Mouse (Mus musculus): ENCODE measurements at regions not wholly inside any gene's neighbourhood (a gene's known extent, or its start where the extent isn't known, plus 50 kb on each side); places are given as distances from the start of the nearest gene placed in this dataset.

DNA sequence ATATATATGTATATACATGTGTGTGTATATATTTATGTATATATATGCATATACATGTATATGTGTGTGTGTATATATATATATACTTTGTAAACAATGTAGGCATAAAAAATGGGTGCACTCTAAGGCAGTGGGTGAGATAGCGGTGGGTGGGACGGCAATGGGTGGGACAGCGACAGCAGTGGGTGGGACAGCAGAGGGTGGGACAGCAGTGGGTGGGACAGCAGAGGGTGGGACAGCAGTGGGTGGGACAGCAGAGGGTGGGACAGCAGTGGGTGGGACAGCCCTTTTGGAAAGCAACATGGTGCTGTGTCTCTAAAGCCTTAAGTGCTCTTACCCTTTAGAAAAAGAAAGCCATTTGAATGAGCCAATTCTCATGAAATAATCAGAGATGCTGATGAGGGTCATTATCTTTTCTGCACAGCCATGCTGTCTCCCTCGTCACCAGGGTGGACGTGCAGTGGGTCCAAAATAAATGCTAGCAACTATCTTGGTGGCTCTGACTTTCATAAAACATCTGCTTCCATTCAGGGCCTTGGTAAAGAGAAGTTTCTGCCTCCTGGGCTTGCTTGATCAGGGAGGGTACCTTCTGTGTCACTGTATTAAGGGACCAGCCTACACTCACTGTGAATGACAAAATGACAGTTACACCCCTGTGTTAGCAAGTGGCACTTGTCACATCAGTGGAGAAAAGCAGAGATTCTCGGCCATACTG, 119.3 kb upstream of the Slc44a1 start:
- DNase-seq (ENCODE audit: low spot score in 2 of 2) = no peak

DNA sequence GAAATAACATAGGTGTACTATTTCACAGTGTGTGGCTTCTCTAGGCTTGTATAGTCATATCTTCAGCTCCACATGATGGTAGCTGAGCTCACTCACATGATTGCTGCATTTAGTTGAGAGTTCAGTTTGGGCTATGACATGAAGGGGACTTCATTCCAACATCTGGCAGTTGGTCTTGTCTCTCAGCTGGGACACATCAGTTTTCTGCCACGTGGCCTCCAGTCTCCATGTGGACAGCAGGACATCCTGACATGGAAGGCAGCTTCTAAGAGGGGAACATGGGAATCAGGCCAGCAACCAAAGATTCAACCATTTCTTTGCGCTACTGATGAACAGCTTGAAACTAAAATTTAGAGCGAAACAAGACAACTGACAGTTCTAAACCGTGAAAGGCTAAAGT, 121.2 kb upstream of the Slc44a1 start:
- DNase-seq (ENCODE audit: low spot score in 2 of 2) = no peak

DNA sequence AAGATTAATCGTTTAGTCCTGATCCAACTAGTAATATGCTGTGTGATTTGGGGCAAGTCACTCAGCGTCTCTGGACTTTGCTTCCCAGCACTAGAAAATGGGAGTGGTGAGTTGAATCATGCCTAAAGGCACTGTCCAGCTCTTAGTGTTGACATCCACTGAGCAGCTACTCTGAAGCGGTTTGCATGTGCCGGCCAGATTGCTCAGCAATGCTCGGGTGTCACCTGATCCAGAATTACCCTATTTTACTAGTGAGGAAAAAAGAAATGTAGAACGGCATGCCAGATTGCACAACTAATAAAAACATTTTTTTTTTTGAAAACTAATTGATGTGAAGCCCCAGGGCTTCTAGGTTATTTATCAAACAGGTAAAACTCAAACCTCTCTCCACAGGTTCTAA, 122.0 kb upstream of the Slc44a1 start:
- no peak for DNase-seq (ENCODE audit: low spot score in 2 of 2)

DNA sequence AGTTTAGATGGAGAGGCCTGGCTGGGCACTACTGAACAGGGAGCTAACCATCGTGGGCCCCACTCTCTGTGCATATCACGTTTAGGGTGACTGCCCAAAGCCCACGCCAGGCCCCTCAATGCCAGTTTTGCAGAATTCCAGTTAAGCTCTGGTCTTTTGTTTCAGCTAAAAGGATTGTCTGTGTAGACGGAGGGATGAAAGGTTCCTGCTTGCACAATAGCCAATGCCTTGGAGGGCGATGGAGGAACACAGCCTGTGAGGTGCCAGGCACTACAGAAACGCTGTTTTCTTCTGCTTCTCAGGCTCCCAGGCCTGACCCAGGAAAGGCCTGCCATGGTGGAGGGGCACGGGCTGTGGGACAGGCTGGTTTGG, 122.8 kb upstream of the Slc44a1 start:
- no peak for DNase-seq (ENCODE audit: low spot score in 2 of 2)

DNA sequence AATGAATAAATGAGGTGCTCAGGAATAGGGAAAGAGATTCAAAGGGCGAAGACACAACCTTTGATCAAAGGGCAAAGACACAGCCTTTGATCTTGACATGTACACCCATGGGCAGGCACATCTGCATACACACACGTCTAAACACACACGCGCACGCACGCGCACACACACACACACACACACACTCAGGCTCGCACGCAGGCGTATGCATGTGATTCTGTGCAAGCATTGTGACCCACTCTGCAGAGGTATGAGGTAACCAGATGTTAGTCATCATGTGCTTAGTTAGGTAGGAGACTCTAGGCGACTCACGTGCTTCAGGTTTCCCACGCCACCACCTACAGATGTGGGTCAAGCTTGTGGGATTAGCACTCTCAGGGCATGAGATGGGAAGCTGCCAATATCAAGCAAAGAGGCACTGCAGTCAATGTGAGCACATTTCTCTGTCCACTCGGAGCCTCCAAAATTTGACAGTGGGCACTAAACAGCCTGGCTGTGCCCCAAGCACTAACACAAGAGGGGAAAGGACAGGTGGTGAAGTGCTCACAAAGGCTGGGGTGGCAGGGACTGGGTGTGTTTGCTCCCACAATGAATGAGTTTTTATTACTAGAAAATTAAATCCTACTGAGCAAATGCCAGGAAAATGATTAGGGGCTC, 123.3 kb upstream of the Slc44a1 start:
- no peak for DNase-seq (ENCODE audit: low spot score in 2 of 2)

DNA sequence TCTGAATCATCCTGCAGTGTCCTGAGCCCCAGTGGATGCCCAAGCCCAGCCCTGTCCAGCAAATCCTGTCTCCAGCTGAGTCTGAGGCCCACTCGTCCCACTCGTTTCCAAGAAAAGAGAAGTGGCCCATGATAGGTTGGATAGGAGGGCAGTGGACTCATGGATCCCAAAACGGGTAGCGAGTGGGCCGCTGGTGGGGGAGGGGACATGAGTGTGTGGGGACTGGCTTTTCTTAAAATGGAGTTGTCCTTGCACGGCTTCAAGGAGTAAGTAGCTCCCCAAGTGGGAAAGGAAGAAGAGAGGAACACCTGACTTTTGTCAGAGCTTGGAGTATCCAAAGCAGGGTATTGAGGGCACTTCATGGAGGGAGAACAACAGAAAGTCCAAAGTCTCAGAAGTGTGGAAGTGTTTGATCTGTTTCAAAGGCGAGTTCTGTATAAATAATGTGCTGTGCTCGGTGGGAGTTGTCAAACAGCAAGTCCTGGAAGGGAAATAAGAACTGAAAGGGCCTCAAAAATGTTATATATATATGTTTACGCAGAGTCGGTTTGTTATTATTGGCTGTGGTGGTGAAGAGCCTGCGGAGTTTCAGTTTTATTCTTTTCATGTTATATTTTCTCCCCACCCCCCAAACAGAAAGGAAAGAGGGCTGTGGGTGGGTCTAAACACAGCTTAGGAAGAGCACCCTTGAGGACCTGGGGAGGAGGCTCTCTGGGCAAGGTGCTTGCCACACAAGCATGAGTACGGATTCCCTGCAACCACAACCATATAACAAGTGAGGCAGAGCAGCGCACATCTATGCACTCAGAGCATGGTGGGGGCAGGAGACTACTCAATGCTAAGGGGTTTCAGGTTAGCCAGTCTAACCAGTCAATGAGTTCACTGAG, 124.1 kb upstream of the Slc44a1 start:
- DNase-seq (ENCODE audit: low spot score in 2 of 2) = no peak

DNA sequence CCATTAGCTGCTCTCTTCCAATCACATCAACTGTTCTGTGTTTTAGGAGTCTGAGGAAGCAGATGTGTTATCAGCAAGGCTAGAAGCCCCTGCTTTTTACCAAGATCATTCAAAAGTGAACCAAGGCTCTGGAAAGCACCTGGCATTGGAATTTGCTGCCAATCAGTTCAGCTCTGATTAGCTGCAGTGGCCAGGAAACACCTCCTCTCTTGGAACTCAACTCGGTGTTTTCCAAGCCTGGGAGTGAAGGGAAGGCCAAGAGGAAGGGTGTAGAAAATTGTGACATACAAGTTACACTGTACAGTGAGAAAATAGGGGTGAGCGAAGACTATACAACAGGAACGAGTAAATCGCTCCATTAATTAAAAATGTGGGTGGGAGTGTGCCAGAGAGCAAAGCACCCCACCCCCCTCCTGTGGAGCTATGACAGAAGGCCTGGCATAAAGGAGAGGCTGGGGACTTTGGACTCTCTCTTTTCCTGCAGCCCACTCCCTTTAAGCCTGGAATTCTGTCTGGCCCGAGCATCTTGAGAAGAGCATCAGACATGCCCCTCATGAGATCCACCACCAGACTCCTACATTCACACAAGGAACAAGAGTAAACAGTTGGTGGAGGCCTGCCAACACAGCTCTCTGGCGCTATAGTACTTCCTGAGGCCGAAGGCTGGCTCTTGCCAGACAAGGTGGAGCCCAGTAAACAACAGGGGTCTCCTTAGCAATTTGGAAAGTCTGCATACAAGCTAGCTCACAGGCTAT, 124.9 kb upstream of the Slc44a1 start:
- peak in 1 of 2 experiments; percentile 24 for DNase-seq (ENCODE audit: low spot score in 2 of 2)

DNA sequence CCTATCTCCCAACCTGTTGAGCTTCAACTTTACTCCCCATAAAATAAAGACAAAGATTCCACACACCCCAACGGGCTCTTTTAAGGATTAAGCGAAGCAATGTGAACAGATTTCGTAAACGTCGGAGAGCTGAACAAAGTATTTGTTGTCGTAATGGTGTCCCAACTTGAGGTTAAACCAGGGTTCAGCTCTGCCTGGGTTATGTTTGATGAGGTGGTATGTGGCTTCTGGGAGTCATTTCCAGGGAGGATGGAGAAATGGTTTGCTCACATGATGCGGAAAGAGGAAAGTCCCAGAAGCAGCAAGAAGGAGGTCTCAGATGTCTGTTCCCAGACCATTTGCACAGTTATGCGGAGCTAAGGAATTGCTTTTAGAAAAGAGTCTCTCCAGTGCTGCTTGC, 126.1 kb upstream of the Slc44a1 start:
- no peak for DNase-seq (ENCODE audit: low spot score in 2 of 2)

DNA sequence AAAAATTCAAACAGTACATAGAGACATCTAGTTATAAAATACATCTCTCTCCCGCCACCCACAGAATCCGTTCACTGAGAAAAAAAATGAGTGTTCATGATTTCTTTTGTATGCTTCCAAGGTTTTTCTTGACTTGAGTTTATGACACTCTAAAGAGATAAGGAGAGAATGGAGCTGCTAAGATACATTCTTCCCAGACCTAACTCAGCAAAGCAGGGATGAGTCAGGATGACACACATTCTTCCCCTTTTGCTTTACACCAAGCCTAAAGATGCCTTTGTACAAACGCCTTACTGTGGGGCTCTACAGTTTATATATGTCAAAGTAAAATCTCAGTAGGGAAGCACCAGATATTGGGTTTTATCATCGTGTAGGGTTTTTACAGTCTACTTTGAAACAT, 133.1 kb upstream of the Slc44a1 start:
- DNase-seq (ENCODE audit: low spot score in 2 of 2) = no peak

DNA sequence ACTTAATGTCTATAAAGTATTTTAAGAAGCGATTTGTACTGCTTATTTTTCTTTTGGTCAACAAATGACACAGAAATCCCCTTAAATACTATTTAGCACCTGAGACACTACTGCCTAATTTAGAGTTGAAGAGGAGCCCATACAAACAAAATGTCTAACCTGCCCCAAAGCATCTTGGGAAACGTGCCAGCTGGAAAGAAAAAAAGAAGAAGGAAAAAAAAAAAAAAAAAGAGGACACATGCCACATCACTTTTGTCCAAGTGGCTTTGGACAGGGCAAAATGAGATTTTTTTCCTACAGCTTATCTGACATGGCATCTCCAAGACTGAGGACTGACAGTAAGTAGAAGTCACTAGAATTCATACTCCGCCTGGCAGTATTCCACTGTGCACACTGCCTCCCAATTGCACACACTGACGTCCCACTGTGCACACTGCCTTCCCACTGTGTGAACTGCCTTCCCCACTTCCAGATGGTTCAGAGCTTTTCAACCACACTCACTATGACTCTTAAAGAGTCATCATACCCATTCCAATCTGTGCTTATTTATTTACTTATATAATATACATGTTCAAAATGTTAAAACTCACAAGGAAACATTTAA, 135.3 kb upstream of the Slc44a1 start:
- DNase-seq (ENCODE audit: low spot score in 2 of 2) = no peak

DNA sequence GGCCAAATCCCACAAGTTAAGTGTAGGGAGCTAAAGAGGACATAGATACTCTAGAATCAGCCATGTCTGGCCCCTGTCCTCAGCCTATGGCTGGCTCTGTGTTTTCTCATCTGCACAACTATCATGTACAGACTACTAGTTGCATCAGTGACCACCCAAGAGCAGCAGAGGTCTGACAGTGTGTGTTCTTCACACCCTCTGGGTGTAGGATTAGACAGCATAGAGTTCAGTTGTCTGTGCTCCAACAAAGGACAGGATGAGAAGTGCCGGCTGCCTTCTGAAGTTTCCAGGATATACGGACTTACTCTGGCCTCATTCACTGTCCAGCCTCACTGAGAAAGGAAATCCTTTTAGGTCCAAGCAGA, 135.9 kb upstream of the Slc44a1 start:
- no peak for DNase-seq (ENCODE audit: low spot score in 2 of 2)

DNA sequence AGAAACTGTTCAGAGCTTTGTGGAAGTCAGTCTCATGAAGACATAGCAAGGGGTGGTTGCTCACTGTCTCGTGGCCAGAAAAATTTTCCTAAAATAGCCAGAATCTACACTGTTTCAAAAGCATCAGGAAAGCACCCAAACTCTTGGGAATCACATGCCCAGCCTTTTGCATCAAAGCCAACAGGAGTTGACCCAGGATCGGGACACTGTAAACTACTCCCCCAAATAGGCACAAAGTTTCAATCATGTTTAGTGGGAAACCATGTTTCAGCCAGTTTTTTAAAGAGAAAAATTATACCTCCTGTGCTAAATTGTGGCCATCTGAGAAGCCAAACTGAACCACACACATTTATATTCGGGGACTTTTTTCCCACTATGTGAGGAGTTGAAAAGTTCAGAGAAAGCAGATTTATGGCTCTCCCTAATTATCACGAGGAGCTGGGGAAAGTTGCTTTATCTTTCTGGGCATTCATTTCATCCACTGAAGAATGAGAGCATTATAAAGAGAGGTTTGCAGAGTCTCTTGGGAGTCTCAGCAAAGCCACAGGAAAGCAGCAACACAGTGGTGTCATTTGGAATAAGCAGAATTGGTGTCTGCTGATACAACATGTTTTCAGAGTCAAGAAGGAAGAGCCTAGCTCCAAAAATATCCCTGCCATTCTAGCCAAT, 136.5 kb upstream of the Slc44a1 start:
- no peak for DNase-seq (ENCODE audit: low spot score in 2 of 2)

DNA sequence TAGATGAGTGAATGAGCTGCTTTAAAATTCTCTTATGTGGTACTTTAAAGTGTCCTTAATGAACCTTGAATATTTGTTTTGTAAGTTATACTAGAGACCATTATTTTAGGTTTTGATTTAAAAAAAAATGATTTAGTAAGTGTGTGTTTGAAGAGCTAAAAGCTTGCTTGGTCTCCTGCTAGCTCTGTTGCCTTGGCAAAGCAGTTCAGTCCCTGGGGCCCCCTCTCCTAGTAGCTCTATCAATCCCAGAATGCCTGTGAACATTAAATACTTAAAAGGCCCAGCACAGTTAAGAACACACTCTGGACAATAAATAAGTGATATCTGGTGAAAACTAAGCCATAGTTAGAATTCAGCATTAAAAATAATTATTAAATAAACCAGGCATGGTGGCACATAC, 138.3 kb upstream of the Abca1 start:
- DNase-seq (ENCODE audit: low spot score in 2 of 2) = no peak

DNA sequence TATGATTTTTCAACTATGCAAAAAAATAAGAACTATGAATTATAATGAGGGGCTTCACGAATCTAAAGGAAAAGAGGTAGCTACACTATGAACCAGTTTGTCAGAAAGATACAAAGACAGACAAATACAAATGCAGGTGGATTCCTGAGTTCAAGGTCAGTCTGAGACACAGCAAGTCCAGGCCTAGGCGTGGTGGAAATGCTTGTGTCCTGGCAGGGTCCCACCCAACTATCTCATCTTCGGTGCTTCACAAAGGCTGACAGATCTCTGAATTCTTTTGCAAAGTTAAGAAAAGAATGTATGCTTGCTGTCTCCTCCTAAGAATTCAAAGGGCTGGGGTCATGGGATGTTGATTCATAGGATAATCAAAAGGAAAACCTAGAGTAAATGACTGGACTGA, 132.9 kb upstream of the Abca1 start:
- DNase-seq (ENCODE audit: low spot score in 2 of 2) = no peak

DNA sequence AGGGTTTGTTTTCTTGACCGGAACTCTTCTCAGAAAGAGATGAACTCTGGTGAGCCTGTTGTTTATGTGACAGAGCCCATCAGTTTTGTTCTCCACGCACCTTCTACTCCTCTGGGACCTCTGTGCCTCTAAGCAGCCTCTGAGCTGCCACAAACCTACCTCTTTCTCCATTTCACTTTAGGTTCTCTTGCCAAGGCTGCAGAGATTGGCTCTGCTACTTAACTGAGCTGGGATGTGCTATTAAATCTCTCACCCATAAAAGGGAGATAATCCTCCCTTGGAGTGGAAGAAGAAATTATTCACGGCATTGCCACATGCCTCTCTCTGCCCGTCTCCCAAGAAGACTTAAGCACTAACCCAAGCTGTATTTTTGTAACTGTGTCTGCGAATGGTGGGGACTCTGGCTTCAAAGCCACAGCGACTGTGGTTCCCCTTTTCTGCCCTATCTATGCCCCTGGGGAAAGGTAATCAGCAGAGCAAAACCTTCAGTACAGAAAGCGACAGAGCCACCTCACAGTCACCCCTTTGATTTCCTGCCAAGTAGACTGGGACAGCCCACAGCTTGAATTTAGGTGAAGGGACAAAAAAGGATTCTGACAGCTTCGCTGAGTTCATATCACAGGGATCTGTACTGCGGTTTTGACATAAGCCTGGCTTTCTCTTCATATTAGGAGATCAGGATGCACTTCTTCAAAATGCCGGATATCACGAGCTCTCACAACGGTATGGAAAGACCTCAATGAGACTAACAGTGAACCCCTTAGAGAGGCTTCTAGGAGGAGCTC, 118.2 kb upstream of the Abca1 start:
- no peak for DNase-seq (ENCODE audit: low spot score in 2 of 2)

DNA sequence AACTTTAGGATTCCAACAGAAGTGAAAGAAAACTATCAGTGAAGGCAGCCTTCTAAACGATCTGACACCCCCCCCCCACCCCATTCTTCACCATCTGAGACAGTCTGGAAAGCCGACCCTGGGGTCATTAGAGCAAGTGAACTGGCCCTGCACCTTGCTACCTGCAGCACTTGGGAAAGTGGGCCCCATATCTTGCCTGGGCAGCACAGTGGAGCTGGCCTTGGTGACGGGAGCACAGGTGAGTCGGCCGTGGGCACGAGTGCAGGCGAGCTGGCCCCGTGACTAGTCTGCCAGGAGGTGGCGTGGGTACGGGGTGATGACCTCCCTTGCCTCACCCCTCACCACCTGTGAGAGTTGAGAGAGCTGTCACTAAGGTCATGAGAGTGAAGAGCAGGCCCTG, 110.7 kb upstream of the Abca1 start:
- DNase-seq (ENCODE audit: low spot score in 2 of 2) = no peak

DNA sequence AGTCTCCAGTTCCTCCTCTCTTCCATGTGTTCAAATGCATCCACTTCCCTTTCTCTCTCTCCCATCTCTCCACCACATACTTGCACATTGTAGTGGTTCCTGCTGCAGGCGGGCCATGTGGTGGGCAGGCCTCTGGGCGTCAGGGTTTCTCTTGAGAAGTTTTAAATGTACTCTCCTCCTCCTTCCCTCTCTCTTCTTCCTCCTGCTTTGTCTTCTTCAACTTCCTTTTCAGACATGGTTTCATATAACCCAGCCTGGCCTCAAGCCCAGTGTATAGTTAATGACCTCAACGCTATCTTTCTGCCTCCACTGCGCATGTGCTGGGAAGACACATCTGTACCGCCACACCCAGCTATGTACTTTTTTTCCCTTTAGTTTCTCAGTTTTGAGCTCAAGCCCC, 110.3 kb upstream of the Abca1 start:
- no peak for DNase-seq (ENCODE audit: low spot score in 2 of 2)

DNA sequence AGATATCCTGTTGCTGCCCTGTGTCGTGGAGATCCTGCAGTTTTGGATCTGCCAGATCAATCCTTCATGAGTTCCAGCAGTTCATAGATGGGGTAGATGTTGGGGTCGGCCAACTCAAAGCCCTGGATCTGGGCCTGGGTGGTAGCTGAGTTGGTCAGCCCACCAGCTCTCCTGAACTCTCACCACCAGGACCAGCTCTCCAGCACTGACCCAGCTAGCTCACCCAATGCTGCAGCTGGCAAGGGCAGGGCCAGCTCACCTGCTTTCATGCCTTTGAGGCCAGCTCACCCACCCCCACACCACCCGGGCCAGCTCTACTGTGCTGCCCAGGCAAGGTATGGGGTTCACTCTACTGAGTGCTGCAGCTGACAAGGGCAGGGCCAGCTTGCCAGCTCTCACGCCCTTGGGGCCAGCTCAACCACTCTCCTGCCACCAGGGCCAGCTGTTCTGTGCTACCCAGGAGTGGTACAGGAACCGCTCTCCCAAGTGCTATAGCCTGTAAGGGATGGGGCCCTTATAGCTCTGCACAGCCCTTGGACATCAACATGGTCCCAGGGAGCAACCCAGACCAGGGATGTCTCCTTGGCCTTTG, 109.7 kb upstream of the Abca1 start:
- DNase-seq (ENCODE audit: low spot score in 2 of 2) = no peak

DNA sequence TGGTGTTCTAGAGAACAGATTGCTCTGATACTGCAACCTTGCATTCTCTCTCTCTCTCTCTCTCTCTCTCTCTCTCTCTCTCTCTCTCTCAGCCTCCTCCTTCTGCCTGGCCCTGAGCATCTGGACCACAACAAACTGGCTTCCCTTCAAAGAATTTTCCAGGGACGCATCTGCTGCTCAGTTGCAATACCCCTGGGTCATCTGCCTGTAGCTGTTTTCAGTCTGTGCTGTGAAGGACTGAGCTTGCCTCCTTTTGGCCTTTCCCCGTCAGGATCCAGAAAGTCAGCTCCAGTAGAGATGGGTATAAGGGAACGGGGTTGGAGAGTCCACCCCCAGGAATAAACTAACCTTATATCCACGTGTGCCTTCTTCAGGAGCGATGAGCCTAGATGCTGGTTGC, 105.2 kb upstream of the Abca1 start:
- DNase-seq (ENCODE audit: low spot score in 2 of 2) = no peak

DNA sequence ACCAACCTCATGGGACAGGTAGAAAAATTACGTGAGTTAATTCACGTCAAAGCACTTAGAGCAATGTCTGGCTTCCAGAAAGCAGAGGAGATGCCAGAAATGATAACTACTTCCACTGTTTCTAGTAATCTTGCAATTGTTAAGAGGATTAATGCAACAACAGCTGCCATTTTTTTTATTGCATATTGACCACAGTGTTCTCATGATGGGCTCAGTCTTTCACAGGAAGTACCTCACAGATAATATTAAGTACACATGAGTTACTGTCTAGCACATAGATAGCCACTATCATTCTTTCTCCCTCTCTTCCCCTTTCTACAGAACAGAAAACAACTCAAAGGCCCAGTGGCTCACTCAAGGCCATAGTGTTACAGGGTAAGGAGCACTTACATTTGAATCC, 104.8 kb upstream of the Abca1 start:
- DNase-seq (ENCODE audit: low spot score in 2 of 2) = no peak
